Mouse (Mus musculus): Measurements from ENCODE around the gene Chd2. TPM values are rescaled to one million over a fixed set of nuclear protein-coding genes. Genes with fewer than 3 reads are reported as not detected.

Chd2 gene
- polyA plus RNA-seq, 1 experiment, result 47.9 TPM

- Histone ChIP-seq H3K4me3 (ENCODE audit: insufficient read depth, low read length) (no peak overlapping the region), H3K4me1 (ENCODE audit: control insufficient read depth, insufficient read depth, low read length) (peaks cover 20% of the 10 kb centered on the region), H3K27ac (ENCODE audit: insufficient read depth, low read depth, low read length) (no peak overlapping the region; the same call in 1 of the 2 replicates)
- TF ChIP-seq CTCF (IDR thresholded peaks at IDR 0.05; ENCODE audit: low read depth, low read length) (no peak), POLR2A (IDR thresholded peaks at IDR 0.05; ENCODE audit: borderline replicate concordance, low read depth, low read length) (no peak)
Observed at GRCm38 (mm10) chr7:73433637-73434335, 107.8 kb downstream of the Chd2 start.

- TF ChIP-seq CTCF (IDR thresholded peaks at IDR 0.05; ENCODE audit: low read depth, low read length) (no peak), POLR2A (IDR thresholded peaks at IDR 0.05; ENCODE audit: borderline replicate concordance, low read depth, low read length) (no peak)
- no peak overlapping the region for H3K27ac ChIP-seq (ENCODE audit: insufficient read depth, low read depth, low read length)
- H3K4me1 ChIP-seq (ENCODE audit: control insufficient read depth, insufficient read depth, low read length), result peaks cover 10% of the 10 kb centered on the region
- no peak overlapping the region for H3K4me3 ChIP-seq (ENCODE audit: insufficient read depth, low read length)
Observed at GRCm38 (mm10) chr7:73428525-73428924, 113.1 kb downstream of the Chd2 start.

- Histone ChIP-seq H3K4me1 (ENCODE audit: control insufficient read depth, insufficient read depth, low read length) (peaks cover 10% of the 10 kb centered on the region), H3K4me3 (ENCODE audit: insufficient read depth, low read length) (no peak overlapping the region), H3K27ac (ENCODE audit: insufficient read depth, low read depth, low read length) (no peak overlapping the region)
- no peak for TF ChIP-seq CTCF (IDR thresholded peaks at IDR 0.05; ENCODE audit: low read depth, low read length)
- TF ChIP-seq POLR2A (IDR thresholded peaks at IDR 0.05; ENCODE audit: borderline replicate concordance, low read depth, low read length), result no peak
Observed at GRCm38 (mm10) chr7:73427794-73428193, 113.8 kb downstream of the Chd2 start.

- Histone ChIP-seq H3K27ac (ENCODE audit: insufficient read depth, low read depth, low read length) (peak overlapping the region; percentile 28), H3K4me3 (ENCODE audit: insufficient read depth, low read length) (no peak overlapping the region), H3K4me1 (ENCODE audit: control insufficient read depth, insufficient read depth, low read length) (peaks cover 10% of the 10 kb centered on the region)
- TF ChIP-seq CTCF (IDR thresholded peaks at IDR 0.05; ENCODE audit: low read depth, low read length) (no peak), POLR2A (IDR thresholded peaks at IDR 0.05; ENCODE audit: borderline replicate concordance, low read depth, low read length) (no peak)
Observed at GRCm38 (mm10) chr7:73426752-73427386, 114.8 kb downstream of the Chd2 start.

GRCm38 (mm10) chr7:73426235-73426634, 115.4 kb downstream of the Chd2 start:
- Histone ChIP-seq H3K4me3 (ENCODE audit: insufficient read depth, low read length) (no peak overlapping the region), H3K4me1 (ENCODE audit: control insufficient read depth, insufficient read depth, low read length) (peaks cover 10% of the 10 kb centered on the region), H3K27ac (ENCODE audit: insufficient read depth, low read depth, low read length) (no peak overlapping the region)
- TF ChIP-seq CTCF (IDR thresholded peaks at IDR 0.05; ENCODE audit: low read depth, low read length) (no peak), POLR2A (IDR thresholded peaks at IDR 0.05; ENCODE audit: borderline replicate concordance, low read depth, low read length) (no peak)

- TF ChIP-seq POLR2A (IDR thresholded peaks at IDR 0.05; ENCODE audit: borderline replicate concordance, low read depth, low read length), result no peak
- no peak for TF ChIP-seq CTCF (IDR thresholded peaks at IDR 0.05; ENCODE audit: low read depth, low read length)
- Histone ChIP-seq H3K4me1 (ENCODE audit: control insufficient read depth, insufficient read depth, low read length) (peaks cover 10% of the 10 kb centered on the region), H3K4me3 (ENCODE audit: insufficient read depth, low read length) (no peak overlapping the region), H3K27ac (ENCODE audit: insufficient read depth, low read depth, low read length) (no peak overlapping the region)
Observed at GRCm38 (mm10) chr7:73425451-73425850, 116.2 kb downstream of the Chd2 start.

- no peak for TF ChIP-seq CTCF (IDR thresholded peaks at IDR 0.05; ENCODE audit: low read depth, low read length)
- no peak for TF ChIP-seq POLR2A (IDR thresholded peaks at IDR 0.05; ENCODE audit: borderline replicate concordance, low read depth, low read length)
- Histone ChIP-seq H3K27ac (ENCODE audit: insufficient read depth, low read depth, low read length) (no peak overlapping the region), H3K4me1 (ENCODE audit: control insufficient read depth, insufficient read depth, low read length) (peaks cover 10% of the 10 kb centered on the region), H3K4me3 (ENCODE audit: insufficient read depth, low read length) (no peak overlapping the region)
Observed at GRCm38 (mm10) chr7:73424705-73425104, 116.9 kb downstream of the Chd2 start.

GRCm38 (mm10) chr7:73424243-73424642, 117.4 kb downstream of the Chd2 start:
- no peak overlapping the region for H3K27ac ChIP-seq (ENCODE audit: insufficient read depth, low read depth, low read length)
- TF ChIP-seq CTCF (IDR thresholded peaks at IDR 0.05; ENCODE audit: low read depth, low read length) (no peak), POLR2A (IDR thresholded peaks at IDR 0.05; ENCODE audit: borderline replicate concordance, low read depth, low read length) (no peak)
- H3K4me3 ChIP-seq (ENCODE audit: insufficient read depth, low read length), result no peak overlapping the region
- peaks cover 10% of the 10 kb centered on the region for H3K4me1 ChIP-seq (ENCODE audit: control insufficient read depth, insufficient read depth, low read length)

GRCm38 (mm10) chr7:73423236-73423635, 118.4 kb downstream of the Chd2 start:
- TF ChIP-seq CTCF (IDR thresholded peaks at IDR 0.05; ENCODE audit: low read depth, low read length), result no peak
- TF ChIP-seq POLR2A (IDR thresholded peaks at IDR 0.05; ENCODE audit: borderline replicate concordance, low read depth, low read length), result no peak
- Histone ChIP-seq H3K4me1 (ENCODE audit: control insufficient read depth, insufficient read depth, low read length) (peaks cover 10% of the 10 kb centered on the region), H3K4me3 (ENCODE audit: insufficient read depth, low read length) (no peak overlapping the region), H3K27ac (ENCODE audit: insufficient read depth, low read depth, low read length) (no peak overlapping the region)

Measured in bone marrow macrophage, adult 2 months (primary cell).